Mouse (Mus musculus) kidney, adult 8-10 months (tissue): Measurements from ENCODE around the gene Rasl10a.
A peak's percentile ranks its signal among the peaks of the same experiment; 100 is the strongest.

Source experiments
- DNase-seq, 2 experiments: peaks; one replicate each; pipeline ENCODE4 v3.0.0; 2022

Rasl10a gene

DNA sequence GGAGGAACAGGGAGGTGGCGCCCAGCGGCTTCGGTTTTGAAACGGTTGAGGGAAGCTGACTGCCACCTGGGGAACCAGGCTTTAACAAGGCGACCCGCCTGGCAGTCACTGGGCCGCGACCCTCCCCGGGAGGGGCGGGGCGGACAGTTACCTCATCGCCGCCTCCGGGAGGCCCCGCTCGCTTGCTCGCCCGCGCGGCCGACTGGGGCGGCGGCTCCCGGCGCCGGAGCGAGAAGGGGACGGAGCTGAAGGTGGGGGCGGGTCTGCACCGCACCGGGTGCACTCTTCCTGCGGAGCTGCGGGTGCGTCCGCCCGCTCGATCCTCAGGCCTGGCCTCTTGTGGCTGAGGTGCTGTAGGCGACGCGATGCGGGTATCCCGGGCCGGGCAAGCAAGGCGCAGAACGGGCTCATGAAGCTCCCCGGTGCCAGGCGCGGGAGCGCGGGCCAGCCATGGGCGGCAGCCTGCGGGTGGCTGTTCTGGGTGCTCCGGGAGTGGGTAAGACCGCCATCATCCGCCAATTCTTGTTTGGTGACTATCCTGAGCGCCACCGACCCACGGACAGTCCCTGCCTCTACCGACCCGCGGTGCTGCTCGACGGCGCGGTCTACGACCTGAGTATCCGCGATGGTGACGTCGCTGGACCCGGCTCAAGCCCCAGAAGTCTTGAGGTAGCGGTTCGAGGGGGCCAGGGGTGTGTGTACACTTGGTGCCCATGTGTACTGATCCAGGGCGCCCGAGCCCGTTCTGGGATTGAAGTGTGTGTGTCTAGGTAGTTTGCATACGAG lies at the start of gene Rasl10a:
Rasl10a (plus strand) TSS at position 273 of the 786 bp plus-strand sequence.
- DNase-seq, result peak in 1 of 2 experiments; percentile 50

GRCm38 (mm10) chr11:5008867-5009266 lies 49.1 kb upstream of the Rasl10a start:
- no peak for DNase-seq

DNA sequence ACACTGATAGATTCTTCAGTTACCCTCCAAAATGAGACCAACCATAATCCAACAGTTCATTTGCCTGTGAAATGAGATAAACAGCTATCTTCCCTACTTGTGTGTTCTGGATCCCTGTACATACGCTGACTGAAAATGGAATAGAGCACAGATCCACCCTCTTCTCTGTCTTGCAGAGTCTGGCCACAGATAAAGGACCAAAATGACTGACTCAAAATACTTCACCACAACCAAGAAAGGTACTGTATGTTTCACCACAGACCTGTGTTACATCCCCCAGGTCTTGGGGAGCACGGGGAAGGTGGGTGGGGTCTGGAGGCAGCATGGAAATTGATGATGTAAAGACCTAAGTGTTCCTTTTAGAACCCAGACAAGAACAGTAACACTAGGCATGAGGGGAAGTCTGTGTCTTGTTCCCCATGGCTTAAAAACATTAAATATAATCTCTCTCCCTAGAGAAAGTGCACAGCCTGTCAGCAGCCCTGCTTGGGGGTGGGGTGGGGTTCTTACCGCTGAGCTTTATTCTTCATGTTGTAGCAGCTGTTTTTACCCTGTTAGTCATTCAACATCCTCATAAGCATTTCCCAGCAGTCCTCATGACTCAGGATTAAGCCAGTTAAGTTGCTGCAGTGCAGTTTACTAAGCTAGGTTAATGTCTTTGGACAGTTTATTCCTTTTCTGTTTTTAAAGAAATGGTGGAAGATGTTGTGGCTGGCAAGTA lies 48.4 kb upstream of the Rasl10a start:
- DNase-seq, result no peak

DNA sequence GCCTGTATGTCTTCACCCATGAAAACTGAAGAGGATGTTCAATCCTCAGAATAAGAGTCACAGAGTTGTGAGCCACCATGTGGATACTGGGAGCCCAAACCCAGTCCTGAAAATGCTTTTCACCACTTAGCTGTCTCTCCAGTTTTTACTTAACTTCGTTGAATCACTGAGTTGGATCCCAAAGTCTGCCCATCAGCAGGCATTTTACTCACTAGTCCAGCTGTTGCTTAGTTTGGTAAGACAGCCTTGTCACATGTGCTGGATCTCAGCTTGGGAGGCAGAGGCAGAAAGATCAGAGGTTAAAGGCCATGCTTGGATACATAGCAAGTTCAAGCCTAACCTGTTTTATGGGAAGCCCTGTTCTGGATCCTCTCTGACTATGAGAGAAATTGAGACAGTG lies 47.7 kb upstream of the Rasl10a start:
- DNase-seq, result no peak

- no peak for DNase-seq
Measured at GRCm38 (mm10) chr11:5011480-5011879, 46.4 kb upstream of the Rasl10a start.

DNA sequence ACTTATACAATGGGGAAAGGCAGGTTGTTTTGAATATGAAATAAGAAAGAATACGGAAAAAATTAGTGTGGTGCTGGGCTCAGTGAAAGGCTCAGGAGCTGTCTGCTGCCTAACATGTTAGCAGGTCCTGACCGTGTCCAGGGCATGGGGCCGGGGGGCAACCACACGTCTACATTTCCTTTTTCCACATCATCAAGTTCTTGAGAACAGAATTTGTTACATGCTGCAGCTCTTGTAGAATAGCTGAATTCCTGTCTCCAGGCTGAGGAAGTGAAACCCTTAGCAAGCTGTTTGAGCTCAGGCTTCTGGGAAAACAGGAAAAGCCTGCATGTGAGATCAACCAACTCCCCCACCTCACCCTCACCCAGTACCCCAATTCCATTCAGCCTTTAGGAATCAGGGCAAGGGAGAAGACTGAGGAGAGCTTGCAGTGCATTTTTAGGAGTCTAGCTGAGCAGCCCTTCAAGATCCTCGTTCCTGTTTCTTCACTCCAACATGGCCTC lies 45.7 kb upstream of the Rasl10a start:
- DNase-seq, result no peak

GRCm38 (mm10) chr11:5015720-5016119 lies 42.2 kb upstream of the Rasl10a start:
- peak; percentile 43 to 64 for DNase-seq

GRCm38 (mm10) chr11:5016286-5016685 lies 41.6 kb upstream of the Rasl10a start:
- DNase-seq, result no peak

- no peak for DNase-seq
Measured at GRCm38 (mm10) chr11:5017506-5017905, 40.4 kb upstream of the Rasl10a start.

- DNase-seq, result no peak
Measured at GRCm38 (mm10) chr11:5025108-5025507, 32.8 kb upstream of the Rasl10a start.

- DNase-seq, result no peak
Measured at GRCm38 (mm10) chr11:5028228-5028627, 29.7 kb upstream of the Rasl10a start.

DNA sequence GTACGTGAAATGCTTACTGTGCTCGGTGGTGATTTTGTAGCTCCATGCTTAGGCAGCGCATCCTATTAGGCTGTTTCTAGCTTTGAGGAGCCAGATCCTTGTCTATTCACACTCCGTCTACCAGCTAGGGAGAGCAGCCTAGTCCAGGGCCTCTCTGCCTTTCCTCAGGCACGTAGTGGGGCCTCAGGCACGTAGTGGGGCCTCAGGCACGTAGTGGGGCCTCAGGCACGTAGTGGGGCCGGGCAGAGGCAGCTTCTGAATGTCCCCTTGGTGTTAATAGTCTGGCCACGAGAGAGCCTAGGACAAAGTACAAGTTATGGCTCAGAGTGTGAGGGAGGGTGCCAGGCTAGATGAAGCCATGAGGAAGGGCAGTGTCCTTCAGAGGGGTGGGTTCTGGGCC lies 25.2 kb upstream of the Rasl10a start:
- no peak for DNase-seq

DNA sequence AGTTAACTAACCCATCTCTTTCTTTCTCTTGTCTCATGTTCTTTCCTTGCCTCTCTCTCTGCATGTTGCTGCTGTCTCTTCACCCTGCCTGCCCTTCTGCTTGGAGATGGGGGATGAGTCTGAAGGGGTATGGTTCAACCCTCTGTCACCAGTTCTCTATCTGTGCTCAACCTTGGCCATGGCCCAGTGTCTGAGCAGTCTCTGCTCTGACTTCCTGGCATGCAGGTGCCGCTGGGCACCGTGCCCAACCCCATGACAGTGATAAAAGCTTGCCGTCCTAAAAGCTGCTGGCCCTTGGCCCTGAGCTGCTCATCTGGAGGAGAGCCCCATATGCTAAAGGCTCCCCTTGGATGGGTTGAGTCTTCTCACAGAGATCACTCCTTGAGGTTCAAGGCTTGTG lies 24.8 kb upstream of the Rasl10a start:
- peak; percentile 52 to 60 for DNase-seq

- DNase-seq, result no peak
Measured at GRCm38 (mm10) chr11:5035421-5035820, 22.5 kb upstream of the Rasl10a start.

- DNase-seq, result peak; percentile 43 to 49
Measured at GRCm38 (mm10) chr11:5037146-5037854, 20.6 kb upstream of the Rasl10a start.

- no peak for DNase-seq
Measured at GRCm38 (mm10) chr11:5040585-5040984, 17.3 kb upstream of the Rasl10a start.

GRCm38 (mm10) chr11:5041144-5041780 lies 16.7 kb upstream of the Rasl10a start:
- DNase-seq, result no peak

GRCm38 (mm10) chr11:5042645-5043381 lies 15.1 kb upstream of the Rasl10a start:
- no peak for DNase-seq

- no peak for DNase-seq
Measured at GRCm38 (mm10) chr11:5046321-5046926, 11.5 kb upstream of the Rasl10a start.

DNA sequence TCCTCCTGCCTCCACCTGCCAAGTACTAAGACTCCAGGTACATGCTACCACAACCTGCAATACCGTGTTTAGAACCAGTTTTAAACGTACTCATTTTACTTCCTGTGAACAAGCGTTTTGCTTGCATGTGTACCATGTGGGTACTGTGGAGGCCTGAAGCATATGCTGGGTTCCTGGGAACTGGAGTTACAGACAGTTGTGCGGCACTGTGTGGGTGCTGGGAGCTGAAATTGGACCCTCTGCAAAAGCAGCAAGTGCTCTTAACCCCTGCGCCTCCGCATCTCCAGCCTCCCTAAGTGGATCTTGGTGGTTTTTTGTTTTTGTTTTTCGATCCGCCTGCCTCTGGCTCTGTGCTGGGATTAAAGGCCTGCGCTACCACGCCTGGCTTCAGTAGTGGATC lies 6.3 kb upstream of the Rasl10a start:
- no peak for DNase-seq

- DNase-seq, result no peak
Measured at GRCm38 (mm10) chr11:5052200-5052854, 5.6 kb upstream of the Rasl10a start.
